Comparison of ENCODE assay signal across 8 mouse cellular contexts in the genomic region with DNA sequence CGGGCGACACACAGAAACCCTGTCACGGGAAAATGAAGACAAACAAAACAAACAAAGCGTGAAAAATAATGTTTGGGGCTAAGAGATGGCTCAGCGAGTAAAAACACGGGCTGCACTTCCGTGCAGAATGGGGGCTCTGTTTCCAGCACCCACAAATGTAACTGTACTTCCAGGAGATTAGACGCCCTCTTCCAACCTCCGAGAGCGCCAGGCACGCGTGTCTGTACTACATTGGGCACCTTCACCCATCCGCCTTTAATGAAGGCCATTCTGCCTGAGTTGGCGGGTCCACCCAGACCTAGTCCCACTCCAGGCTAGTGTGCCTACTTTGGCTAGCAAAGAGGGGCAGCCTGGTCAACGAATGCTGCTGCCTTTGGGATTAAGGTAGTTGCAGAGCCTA. TPM values are rescaled to one million over a fixed set of nuclear protein-coding genes. Genes with fewer than 3 reads are reported as not detected.
A peak's percentile ranks its signal among the peaks of the same experiment; 100 is the strongest.
DNase-seq lines count a peak whose midpoint lies in the region; ATAC-seq and TF ChIP-seq lines count a peak whose summit lies in the region.

No protein-coding gene starts in this region.

- WGBS in limb, embryonic 15.5 days = 73% methylated on average over 15 of the region's 15 CpGs

- H3K9ac ChIP-seq in limb, embryonic 15.5 days = 0 out of 2 replicates have a peak overlapping the region, but pooled peaks have one; percentile 18

- ATAC-seq in erythroblast, adult 5-6 weeks (replicated peaks; ENCODE audit: low FRiP score, poor library complexity, severe bottlenecking) = no peak
- no peak for ATAC-seq in limb, embryonic 15.5 days (ENCODE audit: insufficient number of reproducible peaks, low FRiP score, low TSS enrichment, low read depth)

- TF ChIP-seq POLR2A in testis, adult 2 months (IDR thresholded peaks at IDR 0.05; ENCODE audit: control insufficient read depth, low read depth, low read length) = no peak

- peaks cover 22% of the 10 kb centered on the region for H3K4me1 ChIP-seq in erythroblast, embryonic 14.5 days (ENCODE audit: control insufficient read depth)
- peaks cover 12% of the 10 kb centered on the region for H3K4me1 ChIP-seq in testis, adult 2 months (ENCODE audit: control insufficient read depth, insufficient read depth, low read length)
- peaks cover 14% of the 10 kb centered on the region for H3K4me1 ChIP-seq in limb, embryonic 15.5 days

- peak overlapping the region; percentile 86 for H3K27ac ChIP-seq in testis, adult 2 months (ENCODE audit: control insufficient read depth, insufficient read depth, low read depth, low read length)
- peak overlapping the region; percentile 100 for H3K27ac ChIP-seq in limb, embryonic 15.5 days

- peak overlapping the region; percentile 66 for H3K4me2 ChIP-seq in limb, embryonic 15.5 days

- H3K36me3 ChIP-seq in erythroblast, embryonic 14.5 days (ENCODE audit: control insufficient read depth) = no peaks in the 10 kb centered on the region
- no peaks in the 10 kb centered on the region for H3K36me3 ChIP-seq in testis, adult 2 months (ENCODE audit: control insufficient read depth, insufficient read depth, low read length)
- 0 out of 2 replicates have a peak, but pooled peaks cover 3% of the 10 kb centered on the region for H3K36me3 ChIP-seq in limb, embryonic 15.5 days

- no peak for TF ChIP-seq CTCF in testis, adult 2 months (IDR thresholded peaks at IDR 0.05; ENCODE audit: control insufficient read depth, insufficient read depth, insufficient replicate concordance, low read depth, low read length)

- no peak for DNase-seq in testis, postnatal 14 days (ENCODE audit: low spot score)
- peak; percentile 39 for DNase-seq in testis, postnatal 10 days (ENCODE audit: low spot score)
- no peak for DNase-seq in B cell, adult 2 months
- DNase-seq in left cerebral cortex, adult 11 months (ENCODE audit: low spot score) = no peak

- H3K4me3 ChIP-seq in erythroblast, embryonic 14.5 days (replicated peaks) = peak overlapping the region; percentile 100
- H3K4me3 ChIP-seq in testis, adult 2 months (ENCODE audit: control insufficient read depth, low read depth, low read length) = peak overlapping the region; percentile 98
- H3K4me3 ChIP-seq in limb, embryonic 15.5 days = peak overlapping the region; percentile 89

- no peaks in the 10 kb centered on the region for H3K27me3 ChIP-seq in erythroblast, embryonic 14.5 days (ENCODE audit: control insufficient read depth)
- no peaks in the 10 kb centered on the region for H3K27me3 ChIP-seq in testis, adult 2 months (ENCODE audit: control insufficient read depth, insufficient read depth, low read length)
- no peaks in the 10 kb centered on the region for H3K27me3 ChIP-seq in limb, embryonic 15.5 days

- H3K9me3 ChIP-seq in erythroblast, embryonic 14.5 days (ENCODE audit: control insufficient read depth, low read length) = peaks cover 3% of the 10 kb centered on the region
- no peaks in the 10 kb centered on the region for H3K9me3 ChIP-seq in limb, embryonic 15.5 days

RNA-seq across cellular contexts. Expression of gene Dennd6b, which starts 0.8 kb away (rescaled TPM):
- polyA plus RNA-seq in erythroblast, embryonic 14.5 days (2012) = 0.62 and 0.88 TPM in 2 replicates
- total RNA-seq in erythroblast, adult 5-6 weeks (2015; ENCODE audit: low replicate concordance) = not detected in 2 replicates
- 0.84 and 1.7 TPM in 2 replicates for total RNA-seq in erythroblast, adult 5-6 weeks (2017; ENCODE audit: low replicate concordance)
- 55.5 and 58.5 TPM in 2 replicates for polyA plus RNA-seq in testis, adult 2 months (2012; rRNA removed)
- polyA plus RNA-seq in limb, embryonic 15.5 days (2015; fragmentation: Nextera tagmentation; extraction: Ambion mirVana) = 12.4 and 13.0 TPM in 2 replicates

RNA-seq across cellular contexts. Expression of gene Ppp6r2, which starts 14.3 kb away (rescaled TPM):
- polyA plus RNA-seq in erythroblast, embryonic 14.5 days (2012) = 9.5 and 14.5 TPM in 2 replicates
- 18.1 and 19.6 TPM in 2 replicates for total RNA-seq in erythroblast, adult 5-6 weeks (2015; ENCODE audit: low replicate concordance)
- 26.2 and 47.5 TPM in 2 replicates for total RNA-seq in erythroblast, adult 5-6 weeks (2017; ENCODE audit: low replicate concordance)
- polyA plus RNA-seq in testis, adult 2 months (2012; rRNA removed) = 49.8 and 59.3 TPM in 2 replicates
- 24.5 and 25.0 TPM in 2 replicates for polyA plus RNA-seq in limb, embryonic 15.5 days (2015; fragmentation: Nextera tagmentation; extraction: Ambion mirVana)

RNA-seq across cellular contexts. Expression of gene Plxnb2, which starts 16.5 kb away (rescaled TPM):
- polyA plus RNA-seq in erythroblast, embryonic 14.5 days (2012) = 0.86 and 1.1 TPM in 2 replicates
- total RNA-seq in erythroblast, adult 5-6 weeks (2015; ENCODE audit: low replicate concordance) = 9.6 and 14.2 TPM in 2 replicates
- 4.9 and 6.9 TPM in 2 replicates for total RNA-seq in erythroblast, adult 5-6 weeks (2017; ENCODE audit: low replicate concordance)
- polyA plus RNA-seq in testis, adult 2 months (2012; rRNA removed) = 91.0 and 107 TPM in 2 replicates
- polyA plus RNA-seq in limb, embryonic 15.5 days (2015; fragmentation: Nextera tagmentation; extraction: Ambion mirVana) = 144 and 149 TPM in 2 replicates

RNA-seq across cellular contexts. Expression of gene Mapk11, which starts 47.6 kb away (rescaled TPM):
- 0.02 TPM in 1 of 2 replicates, not detected in the other for polyA plus RNA-seq in erythroblast, embryonic 14.5 days (2012)
- total RNA-seq in erythroblast, adult 5-6 weeks (2015; ENCODE audit: low replicate concordance) = not detected in 2 replicates
- 0.17 TPM in 1 of 2 replicates, not detected in the other for total RNA-seq in erythroblast, adult 5-6 weeks (2017; ENCODE audit: low replicate concordance)
- polyA plus RNA-seq in testis, adult 2 months (2012; rRNA removed) = 2.0 and 2.6 TPM in 2 replicates
- polyA plus RNA-seq in limb, embryonic 15.5 days (2015; fragmentation: Nextera tagmentation; extraction: Ambion mirVana) = 7.8 and 8.3 TPM in 2 replicates

RNA-seq across cellular contexts. Expression of gene Mapk12, which starts 56.6 kb away (rescaled TPM):
- 0.02 and 0.03 TPM in 2 replicates for polyA plus RNA-seq in erythroblast, embryonic 14.5 days (2012)
- not detected in 2 replicates for total RNA-seq in erythroblast, adult 5-6 weeks (2015; ENCODE audit: low replicate concordance)
- total RNA-seq in erythroblast, adult 5-6 weeks (2017; ENCODE audit: low replicate concordance) = not detected in 2 replicates
- polyA plus RNA-seq in testis, adult 2 months (2012; rRNA removed) = 0.79 and 1.0 TPM in 2 replicates
- 7.1 and 15.4 TPM in 2 replicates for polyA plus RNA-seq in limb, embryonic 15.5 days (2015; fragmentation: Nextera tagmentation; extraction: Ambion mirVana)

Comparison
In these comparisons a context has a peak if more than half of its experiments do, and no peak if none do; other contexts are left out.
1. RNA of gene Plxnb2, which starts 16.5 kb away (polyA plus RNA-seq): 144 to 149 TPM in limb, embryonic 15.5 days and 91.0 to 107 TPM in testis, adult 2 months; 0.86 to 1.1 TPM in erythroblast, embryonic 14.5 days; every median in the first group is over 10 times any median in the second.
2. Peak in every context shown above with its lines, with median percentiles within 50 percentile points of each other: H3K4me3 ChIP-seq.